Mouse (Mus musculus) limb, embryonic 11.5 days (tissue): ENCODE measurements at regions not wholly inside any gene's neighbourhood (a gene's known extent, or its start where the extent isn't known, plus 50 kb on each side); places are given as distances from the start of the nearest gene placed in this dataset.

Experiments
- ATAC-seq: fragments of 200-750 bp; cut with Nextera tagmentation; 2 replicates; pipeline ENCODE4 v1.8.0; 2017; ENCODE audit warnings: low read depth; ENCODE audit not compliant: insufficient number of reproducible peaks, low FRiP score, low TSS enrichment
- DNase-seq: peaks from one replicate; pipeline ENCODE4 v3.0.0-alpha.2; 2015; ENCODE audit warnings: low spot score
- H3K27ac ChIP-seq: fragments of 300-500 bp; sonication (generic); replicated peaks from 2 replicates; pipeline ENCODE4 v1.5.1; 2014; ENCODE audit warnings: low read depth, mild to moderate bottlenecking, low read length
- H3K27me3 ChIP-seq: fragments of 300-500 bp; sonication (generic); 2 replicates; pipeline ENCODE4 v1.6.1; 2014; ENCODE audit warnings: mild to moderate bottlenecking, low read length, mixed read lengths; ENCODE audit not compliant: control insufficient read depth, insufficient read depth
- H3K36me3 ChIP-seq: fragments of 300-500 bp; sonication (generic); 2 replicates; pipeline ENCODE4 v1.6.1; 2014; ENCODE audit warnings: mild to moderate bottlenecking, low read length, moderate library complexity, mixed read lengths; ENCODE audit not compliant: control insufficient read depth, insufficient read depth
- H3K4me1 ChIP-seq: fragments of 300-500 bp; sonication (generic); 2 replicates; pipeline ENCODE4 v1.6.1; 2014; ENCODE audit warnings: low read length, mixed read lengths; ENCODE audit not compliant: control insufficient read depth, insufficient read depth
- H3K4me2 ChIP-seq: fragments of 300-500 bp; sonication (generic); 2 replicates; pipeline ENCODE4 v1.6.1; 2014; ENCODE audit warnings: low read depth, mild to moderate bottlenecking, moderate library complexity; ENCODE audit not compliant: severe bottlenecking
- H3K4me3 ChIP-seq: fragments of 300-500 bp; sonication (generic); 2 replicates; pipeline ENCODE4 v1.5.1; 2014; ENCODE audit warnings: low read depth, low read length
- H3K9ac ChIP-seq: fragments of 300-500 bp; sonication (generic); 2 replicates; pipeline ENCODE4 v1.6.1; 2014; ENCODE audit warnings: mild to moderate bottlenecking, low read length
- H3K9me3 ChIP-seq: fragments of 300-500 bp; sonication (generic); 2 replicates; pipeline ENCODE4 v1.6.1; 2016; ENCODE audit warnings: low read length; ENCODE audit not compliant: control insufficient read depth
- WGBS: fragments of 180-500 bp; shearing (Covaris S2); extraction: QIAGEN DNeasy Blood & Tissue Kit; methylation state at CpG from one replicate; pipeline ENCODE4 v1.1.7; 2014; 5-methylcytosine and 5-hydroxymethylcytosine counted together

- H3K36me3 ChIP-seq: no peaks in the 10 kb centered on the region
- H3K27me3 ChIP-seq: no peaks in the 10 kb centered on the region
- H3K4me1 ChIP-seq: no peaks in the 10 kb centered on the region
- 55% methylated on average over 2 of the region's 2 CpGs for WGBS
- no peak overlapping the region for H3K27ac ChIP-seq
- H3K9ac ChIP-seq: no peak overlapping the region
- H3K9me3 ChIP-seq: no peaks in the 10 kb centered on the region
- ATAC-seq (no peak), DNase-seq (no peak)
- H3K4me3 ChIP-seq: no peak overlapping the region
- H3K4me2 ChIP-seq: no peak overlapping the region
Observed at GRCm38 (mm10) chr9:93328997-93329682, 787.1 kb downstream of the Plod2 start.
